Mouse (Mus musculus) erythroblast, embryonic 14.5 days (primary cell): ENCODE results near the gene Ryr1.

ENCODE experiments used
- GATA1 ChIP-seq: IDR thresholded peaks from 2 replicates; pipeline ENCODE4 v1.6.1; 2012; ENCODE audit warnings: low read length, inconsistent platforms, mixed read lengths
- TAL1 ChIP-seq: IDR thresholded peaks from 3 replicates; pipeline ENCODE4 v1.6.1; 2012; ENCODE audit warnings: low read length, inconsistent platforms, mixed read lengths

GRCm38 (mm10) chr7:28983849-28984248 lies 141.1 kb downstream of the Ryr1 start:
- TF ChIP-seq GATA1 (no peak), TAL1 (no peak)
